Mouse (Mus musculus): ENCODE results near the gene Shc4.

- no peak for TF ChIP-seq CTCF (IDR thresholded peaks at IDR 0.05; ENCODE audit: control insufficient read depth, insufficient read depth, insufficient read length)
- TF ChIP-seq MYOD1 (IDR thresholded peaks at IDR 0.05; ENCODE audit: control insufficient read depth, insufficient read length, low read depth), result no peak
Measured at GRCm38 (mm10) chr2:125661156-125661555, 62.8 kb downstream of the Shc4 start.
